Mouse (Mus musculus) ES-E14 (cell line): ENCODE data around the gene Dmkn.

Experiments
- HCFC1 ChIP-seq: IDR thresholded peaks from 2 replicates; pipeline ENCODE4 v1.6.1; 2012; ENCODE audit warnings: low read length, inconsistent platforms, borderline replicate concordance; ENCODE audit not compliant: insufficient read depth
- MAFK ChIP-seq: IDR thresholded peaks from 2 replicates; pipeline ENCODE4 v1.6.1; 2014; ENCODE audit warnings: mild to moderate bottlenecking, low read depth, low read length, inconsistent platforms; ENCODE audit not compliant: insufficient read depth
- ZNF384 ChIP-seq: IDR thresholded peaks from 2 replicates; pipeline ENCODE4 v1.6.1; 2012; ENCODE audit warnings: low read depth, low read length, inconsistent platforms

- no peak for TF ChIP-seq HCFC1
- no peak for TF ChIP-seq MAFK
- TF ChIP-seq ZNF384: no peak
Measured at GRCm38 (mm10) chr7:30785721-30786546, 22.4 kb downstream of the Dmkn start.
